Mouse (Mus musculus): ENCODE measurements around the gene Endou. TPM values are rescaled to one million over a fixed set of nuclear protein-coding genes. Genes with fewer than 3 reads are reported as not detected.

Gene Endou
- polyA plus RNA-seq, 1 experiment from 2014 or later = 0.33 TPM

DNA sequence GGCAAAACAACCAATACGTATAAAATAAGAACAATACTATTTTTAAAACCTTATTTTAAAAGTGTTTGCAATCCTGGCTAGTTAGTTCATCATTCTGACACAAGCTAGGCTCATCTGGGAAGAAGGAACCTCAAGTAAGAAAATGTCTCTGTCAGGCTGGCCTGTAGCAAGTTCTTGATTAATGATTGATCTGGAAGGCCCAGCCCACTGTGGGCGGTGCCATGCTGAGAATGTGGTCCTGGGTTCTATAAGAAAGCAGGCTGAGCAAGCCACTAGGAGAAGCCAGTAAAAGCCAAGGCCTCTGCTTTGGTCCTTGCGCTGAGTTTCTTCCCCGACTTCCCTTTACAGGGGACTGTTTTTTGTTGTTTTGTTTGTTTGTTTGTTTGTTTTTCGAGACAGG, 21.4 kb upstream of the Endou start:
- Histone ChIP-seq H3K4me1 (peaks cover 25% of the 10 kb centered on the region), H3K9me3 (no peaks in the 10 kb centered on the region), H3K27me3 (no peaks in the 10 kb centered on the region), H3K9ac (no peak overlapping the region), H3K36me3 (no peaks in the 10 kb centered on the region), H3K27ac (no peak overlapping the region), H3K4me2 (replicated peaks) (no peak overlapping the region), H3K4me3 (no peak overlapping the region)
- ATAC-seq (ENCODE audit: insufficient number of reproducible peaks, insufficient read depth, low FRiP score, low TSS enrichment) = no peak
- WGBS = 91% methylated on average over 5 of the region's 5 CpGs

DNA sequence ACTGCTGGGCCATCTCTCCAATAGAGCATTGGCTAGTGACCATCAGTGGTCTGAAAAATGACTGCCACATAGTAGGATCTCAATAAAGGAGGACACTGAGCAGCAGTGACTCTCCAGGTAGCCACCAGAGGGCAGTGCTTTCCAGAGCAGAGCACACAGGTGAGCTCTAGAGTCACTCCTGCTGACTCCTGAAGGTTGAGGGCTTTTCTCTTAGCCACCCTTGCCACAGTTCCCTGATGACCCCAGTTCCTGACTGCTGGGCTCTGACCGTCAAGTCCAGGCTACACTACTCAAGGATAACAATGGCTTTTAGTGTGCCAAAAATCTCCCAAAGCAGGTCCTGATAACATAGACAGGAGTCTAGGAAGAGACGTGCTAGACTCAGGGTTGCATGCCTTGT, 20.5 kb upstream of the Endou start:
- no peak for ATAC-seq (ENCODE audit: insufficient number of reproducible peaks, insufficient read depth, low FRiP score, low TSS enrichment)
- no peak overlapping the region for H3K4me3 ChIP-seq
- no peak overlapping the region for H3K4me2 ChIP-seq (replicated peaks)
- H3K9ac ChIP-seq = no peak overlapping the region
- H3K27me3 ChIP-seq = no peaks in the 10 kb centered on the region
- no peak overlapping the region for H3K27ac ChIP-seq
- H3K36me3 ChIP-seq = no peaks in the 10 kb centered on the region
- WGBS = 79% methylated on average over 2 of the region's 2 CpGs
- H3K4me1 ChIP-seq = peaks cover 25% of the 10 kb centered on the region
- no peaks in the 10 kb centered on the region for H3K9me3 ChIP-seq

DNA sequence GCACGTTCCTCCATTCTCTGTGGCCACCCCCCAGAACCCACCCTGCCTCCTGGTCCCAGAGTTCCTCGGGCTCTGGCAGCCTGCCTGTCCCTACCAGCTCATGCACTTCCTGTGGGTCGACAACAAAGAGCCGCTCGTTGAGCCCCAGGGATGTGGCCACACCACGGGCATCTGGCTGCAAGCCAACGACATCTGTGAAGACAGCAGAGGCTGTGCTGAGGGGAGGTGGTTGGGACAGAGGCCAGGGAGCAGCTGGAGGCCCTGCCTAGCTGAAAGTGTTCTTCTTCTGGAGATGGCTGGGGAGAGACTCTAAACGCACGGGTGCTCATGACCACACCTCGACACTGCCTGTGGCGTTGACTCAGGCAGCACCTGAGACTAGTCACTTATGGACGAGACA, 19.6 kb upstream of the Endou start:
- Histone ChIP-seq H3K27ac (peak overlapping the region; percentile 65), H3K4me3 (no peak overlapping the region), H3K4me1 (peaks cover 25% of the 10 kb centered on the region), H3K27me3 (no peaks in the 10 kb centered on the region), H3K9me3 (no peaks in the 10 kb centered on the region), H3K4me2 (replicated peaks) (0 out of 2 replicates have a peak overlapping the region, but pooled peaks have one; percentile 17), H3K9ac (no peak overlapping the region), H3K36me3 (no peaks in the 10 kb centered on the region)
- peak; percentile 79 for ATAC-seq (ENCODE audit: insufficient number of reproducible peaks, insufficient read depth, low FRiP score, low TSS enrichment)
- WGBS = 30% methylated on average over 12 of the region's 12 CpGs

DNA sequence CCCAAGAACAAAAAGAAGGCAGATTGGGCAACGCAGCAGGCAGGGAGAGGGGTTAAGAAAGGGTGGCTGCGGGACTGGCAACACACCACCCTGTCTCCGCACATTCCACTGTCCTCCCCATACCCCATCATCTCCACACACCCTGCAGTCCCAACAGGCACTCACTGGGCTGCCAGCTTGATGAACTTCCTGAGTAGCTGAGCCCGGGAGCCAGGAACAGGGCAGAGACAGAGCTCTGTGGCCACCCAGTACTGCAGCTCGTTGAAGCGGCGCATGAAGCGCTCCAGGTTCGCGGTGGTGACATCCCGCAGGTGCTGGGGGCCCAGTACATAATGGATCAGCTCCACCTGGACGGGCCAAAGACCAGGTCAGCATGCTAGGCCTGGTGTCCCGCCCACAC, 18.7 kb upstream of the Endou start:
- no peak overlapping the region for H3K9ac ChIP-seq
- ATAC-seq (ENCODE audit: insufficient number of reproducible peaks, insufficient read depth, low FRiP score, low TSS enrichment) = no peak
- no peak overlapping the region for H3K4me3 ChIP-seq
- no peaks in the 10 kb centered on the region for H3K36me3 ChIP-seq
- H3K4me2 ChIP-seq (replicated peaks) = no peak overlapping the region
- H3K27ac ChIP-seq = no peak overlapping the region; the same call in 1 of the 2 replicates
- 89% methylated on average over 13 of the region's 13 CpGs for WGBS
- H3K27me3 ChIP-seq = no peaks in the 10 kb centered on the region
- no peaks in the 10 kb centered on the region for H3K9me3 ChIP-seq
- H3K4me1 ChIP-seq = peaks cover 25% of the 10 kb centered on the region

DNA sequence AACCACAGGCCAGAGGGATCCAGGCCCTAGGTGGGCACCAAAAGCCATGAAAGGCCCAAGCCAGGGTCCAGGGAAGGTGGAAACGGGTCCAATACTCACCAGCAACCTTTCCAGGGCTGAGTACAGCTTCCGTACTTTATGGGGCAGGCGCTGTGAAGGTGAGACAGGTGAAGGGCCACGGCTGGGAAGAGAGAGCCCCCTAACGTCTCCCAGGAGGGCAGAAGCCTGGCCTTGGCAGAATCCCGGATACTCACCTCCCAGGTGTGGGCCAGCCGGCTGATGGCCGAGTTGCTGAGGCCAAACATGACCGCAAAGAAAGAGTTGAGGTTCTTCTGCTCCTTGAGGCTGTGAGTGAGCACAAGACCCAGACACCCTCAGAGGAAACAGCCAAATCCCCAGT, 18.3 kb upstream of the Endou start:
- H3K36me3 ChIP-seq = no peaks in the 10 kb centered on the region
- H3K9me3 ChIP-seq = no peaks in the 10 kb centered on the region
- H3K27me3 ChIP-seq = no peaks in the 10 kb centered on the region
- H3K4me1 ChIP-seq = peaks cover 25% of the 10 kb centered on the region
- H3K9ac ChIP-seq = no peak overlapping the region
- no peak overlapping the region for H3K27ac ChIP-seq
- H3K4me2 ChIP-seq (replicated peaks) = no peak overlapping the region
- 85% methylated on average over 9 of the region's 9 CpGs for WGBS
- no peak for ATAC-seq (ENCODE audit: insufficient number of reproducible peaks, insufficient read depth, low FRiP score, low TSS enrichment)
- no peak overlapping the region for H3K4me3 ChIP-seq

DNA sequence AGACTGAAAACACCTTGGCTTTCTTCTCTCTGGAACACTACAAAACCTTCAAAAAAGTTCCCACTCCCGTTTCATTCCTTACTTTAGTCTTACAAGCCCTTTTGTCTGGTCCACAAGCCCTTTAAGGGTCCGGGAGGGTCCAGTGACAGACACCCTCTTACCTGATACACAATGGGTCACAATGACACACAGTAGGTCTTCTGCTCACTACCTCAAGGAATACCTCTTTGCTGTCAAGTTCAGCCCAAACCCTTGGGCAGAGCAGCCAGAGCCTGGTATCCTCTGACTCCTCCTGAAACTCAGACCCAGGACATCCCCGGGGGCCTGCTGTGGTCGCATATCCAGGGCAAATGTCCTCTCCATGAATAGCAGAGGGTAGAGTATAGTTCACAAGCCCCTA, 17.8 kb upstream of the Endou start:
- Histone ChIP-seq H3K9me3 (no peaks in the 10 kb centered on the region), H3K4me3 (no peak overlapping the region), H3K4me2 (replicated peaks) (no peak overlapping the region), H3K9ac (no peak overlapping the region), H3K4me1 (peaks cover 25% of the 10 kb centered on the region), H3K27ac (no peak overlapping the region), H3K27me3 (no peaks in the 10 kb centered on the region), H3K36me3 (no peaks in the 10 kb centered on the region)
- WGBS = 83% methylated on average over 4 of the region's 4 CpGs
- no peak for ATAC-seq (ENCODE audit: insufficient number of reproducible peaks, insufficient read depth, low FRiP score, low TSS enrichment)

DNA sequence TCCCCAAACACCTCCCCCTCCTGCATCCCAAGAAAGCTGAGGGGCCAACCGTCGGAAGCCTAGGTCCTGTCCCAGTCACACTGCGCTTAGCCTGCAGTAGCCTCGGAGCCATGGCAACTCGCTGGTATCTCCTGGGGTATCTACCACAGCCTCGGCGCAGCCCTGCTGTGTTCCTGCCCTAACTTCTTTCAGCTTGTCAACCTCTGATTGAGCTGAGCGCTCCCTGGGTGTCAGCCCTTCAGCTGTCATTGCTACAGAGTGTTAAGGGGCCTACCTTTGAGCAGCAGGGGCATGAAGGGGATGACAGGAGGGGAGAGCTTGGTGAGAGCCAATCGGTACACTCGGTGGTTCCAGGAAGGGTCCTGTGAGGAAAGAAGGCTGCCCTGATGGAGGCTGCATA, 17.2 kb upstream of the Endou start:
- H3K4me3 ChIP-seq = no peak overlapping the region
- peaks cover 24% of the 10 kb centered on the region for H3K4me1 ChIP-seq
- 62% methylated on average over 10 of the region's 10 CpGs for WGBS
- H3K27me3 ChIP-seq = no peaks in the 10 kb centered on the region
- no peak overlapping the region for H3K9ac ChIP-seq
- no peaks in the 10 kb centered on the region for H3K9me3 ChIP-seq
- no peak for ATAC-seq (ENCODE audit: insufficient number of reproducible peaks, insufficient read depth, low FRiP score, low TSS enrichment)
- H3K36me3 ChIP-seq = no peaks in the 10 kb centered on the region
- no peak overlapping the region for H3K4me2 ChIP-seq (replicated peaks)
- H3K27ac ChIP-seq = no peak overlapping the region

DNA sequence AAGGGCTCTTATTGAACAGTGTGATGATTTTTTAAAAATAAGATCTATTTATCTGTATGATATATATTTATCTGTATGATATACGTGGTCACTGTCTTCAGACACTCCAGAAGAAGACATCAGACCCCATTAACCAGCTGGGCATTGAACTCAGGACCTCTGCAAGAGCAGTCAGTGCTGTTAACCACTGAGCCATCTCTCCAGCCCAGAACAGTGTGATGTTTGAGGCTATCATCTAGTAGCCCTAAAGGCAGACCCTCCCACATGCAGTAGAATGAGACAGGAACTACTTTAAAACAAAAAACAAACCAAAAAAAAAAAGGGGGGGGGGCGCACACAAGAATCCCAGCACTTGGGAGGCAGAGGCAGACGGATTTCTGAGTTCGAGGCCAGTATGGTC, 16.3 kb upstream of the Endou start:
- no peaks in the 10 kb centered on the region for H3K36me3 ChIP-seq
- WGBS = 87% methylated on average over 4 of the region's 4 CpGs
- H3K4me1 ChIP-seq = peaks cover 24% of the 10 kb centered on the region
- no peaks in the 10 kb centered on the region for H3K9me3 ChIP-seq
- no peak overlapping the region for H3K9ac ChIP-seq
- no peak overlapping the region for H3K4me3 ChIP-seq
- ATAC-seq (ENCODE audit: insufficient number of reproducible peaks, insufficient read depth, low FRiP score, low TSS enrichment) = no peak
- H3K27ac ChIP-seq = no peak overlapping the region
- no peak overlapping the region for H3K4me2 ChIP-seq (replicated peaks)
- H3K27me3 ChIP-seq = no peaks in the 10 kb centered on the region

DNA sequence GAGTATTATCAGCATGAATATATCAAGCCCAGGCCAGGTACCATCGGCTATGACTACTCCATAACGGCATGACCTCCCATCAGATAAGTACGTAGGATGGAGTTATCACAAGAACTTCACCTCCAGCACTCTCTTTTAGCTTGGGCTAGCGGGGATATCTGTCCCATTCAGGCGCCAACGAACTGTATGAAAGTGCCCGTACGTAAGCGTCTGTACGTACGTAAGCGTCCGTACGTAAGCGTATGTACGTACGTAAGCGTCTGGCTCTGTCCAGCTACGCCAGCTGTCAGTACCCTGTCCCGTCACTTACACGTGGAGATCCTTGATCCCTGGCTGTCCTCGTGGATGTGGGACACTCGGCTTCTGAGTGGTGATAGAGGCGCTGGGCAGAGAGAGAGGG, 15.6 kb upstream of the Endou start:
- H3K4me1 ChIP-seq = peaks cover 24% of the 10 kb centered on the region
- ATAC-seq (ENCODE audit: insufficient number of reproducible peaks, insufficient read depth, low FRiP score, low TSS enrichment) = no peak
- WGBS = 93% methylated on average over 24 of the region's 24 CpGs

DNA sequence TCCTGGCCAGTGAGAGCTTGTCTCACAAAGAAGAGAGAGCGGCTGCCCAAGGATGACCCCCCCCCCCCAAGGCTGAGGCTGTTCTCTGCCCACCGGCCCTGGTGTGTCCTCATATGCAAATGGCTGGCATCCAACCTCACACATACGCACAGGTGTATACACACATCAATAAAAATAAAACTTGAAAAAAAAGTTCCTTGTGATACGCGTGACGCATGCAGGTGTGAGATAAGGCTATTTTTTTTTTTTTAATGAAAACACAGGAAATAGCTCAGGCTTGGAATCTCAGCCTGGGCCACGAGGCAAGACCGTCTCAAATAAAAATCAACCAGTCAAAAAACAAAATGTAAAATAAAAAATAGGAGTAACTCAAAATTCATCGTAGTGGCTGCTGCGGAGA, 15.1 kb upstream of the Endou start:
- H3K27ac ChIP-seq = no peak overlapping the region
- H3K9me3 ChIP-seq = no peaks in the 10 kb centered on the region
- H3K4me1 ChIP-seq = peaks cover 24% of the 10 kb centered on the region
- H3K4me3 ChIP-seq = no peak overlapping the region
- H3K36me3 ChIP-seq = no peaks in the 10 kb centered on the region
- no peak for ATAC-seq (ENCODE audit: insufficient number of reproducible peaks, insufficient read depth, low FRiP score, low TSS enrichment)
- 0 out of 2 replicates have a peak, but pooled peaks cover 1% of the 10 kb centered on the region for H3K27me3 ChIP-seq
- H3K9ac ChIP-seq = no peak overlapping the region
- WGBS = 89% methylated on average over 10 of the region's 10 CpGs
- H3K4me2 ChIP-seq (replicated peaks) = no peak overlapping the region

More for the DNA sequence above, 15.6 kb upstream of the Endou start:
- Histone ChIP-seq H3K27ac (no peak overlapping the region), H3K9me3 (no peaks in the 10 kb centered on the region), H3K9ac (no peak overlapping the region), H3K4me2 (replicated peaks) (no peak overlapping the region), H3K36me3 (no peaks in the 10 kb centered on the region), H3K4me3 (no peak overlapping the region), H3K27me3 (no peaks in the 10 kb centered on the region)

DNA sequence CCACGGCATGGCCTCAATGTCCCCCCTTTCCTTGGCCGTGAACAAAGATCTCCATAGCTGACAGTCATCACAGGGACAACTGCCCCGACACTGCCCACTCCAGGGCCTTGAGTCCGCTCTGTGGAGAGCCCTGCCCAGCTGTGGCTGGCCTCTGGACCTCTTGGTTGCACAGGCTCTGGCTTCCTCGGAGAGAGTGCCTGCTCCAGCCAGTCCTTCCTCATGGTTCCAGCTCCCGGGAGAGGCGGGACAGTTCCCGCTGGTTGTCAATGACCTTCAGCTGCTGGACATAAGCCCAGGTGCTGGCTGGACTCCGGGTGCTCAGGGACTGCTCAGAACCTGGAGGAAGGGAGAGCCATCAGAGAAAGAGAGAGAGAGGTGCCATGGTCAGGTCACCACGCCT, 14.2 kb upstream of the Endou start:
- Histone ChIP-seq H3K36me3 (no peaks in the 10 kb centered on the region), H3K4me3 (no peak overlapping the region), H3K9ac (no peak overlapping the region), H3K4me2 (replicated peaks) (no peak overlapping the region), H3K27ac (no peak overlapping the region; the same call in 1 of the 2 replicates), H3K4me1 (peaks cover 17% of the 10 kb centered on the region), H3K9me3 (no peaks in the 10 kb centered on the region), H3K27me3 (0 out of 2 replicates have a peak, but pooled peaks cover 3% of the 10 kb centered on the region)
- ATAC-seq (ENCODE audit: insufficient number of reproducible peaks, insufficient read depth, low FRiP score, low TSS enrichment) = no peak
- 74% methylated on average over 10 of the region's 10 CpGs for WGBS

DNA sequence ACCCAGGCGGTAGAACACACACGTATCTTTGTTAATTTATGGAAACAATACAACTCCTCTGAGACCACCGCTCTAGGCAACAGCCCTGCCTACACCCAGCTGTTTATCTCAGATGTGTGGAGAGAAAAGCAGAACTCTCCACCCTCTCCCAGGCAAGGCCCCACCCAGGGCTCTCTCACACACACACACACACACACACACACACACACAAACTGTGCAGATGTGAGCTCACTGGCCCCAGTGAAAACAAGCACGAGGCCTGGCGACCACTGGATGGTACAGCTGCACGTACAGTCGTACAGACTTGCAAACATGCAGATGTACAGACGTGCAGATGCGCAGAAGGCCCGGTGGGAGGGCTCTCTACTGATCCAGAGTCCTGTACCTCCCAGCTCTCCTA, 13.8 kb upstream of the Endou start:
- WGBS = 76% methylated on average over 10 of the region's 10 CpGs
- Histone ChIP-seq H3K27ac (no peak overlapping the region; the same call in 1 of the 2 replicates), H3K27me3 (0 out of 2 replicates have a peak, but pooled peaks cover 3% of the 10 kb centered on the region), H3K36me3 (no peaks in the 10 kb centered on the region), H3K4me1 (peaks cover 13% of the 10 kb centered on the region), H3K9ac (no peak overlapping the region), H3K4me2 (replicated peaks) (no peak overlapping the region), H3K4me3 (no peak overlapping the region), H3K9me3 (no peaks in the 10 kb centered on the region)
- ATAC-seq (ENCODE audit: insufficient number of reproducible peaks, insufficient read depth, low FRiP score, low TSS enrichment) = peak; percentile 35; the same call in 1 of the 2 replicates
